Mouse (Mus musculus) left cerebral cortex, adult 18-20 months (tissue): ENCODE results near the gene Scn10a. TPM values are rescaled to one million over a fixed set of nuclear protein-coding genes. Genes with fewer than 3 reads are reported as not detected.

Experiments used
- DNase-seq, 2 experiments: peaks; one replicate each; pipeline ENCODE4 v3.0.0; 2021 to 2022; ENCODE audit warnings: low spot score in 2 of 2, mixed read lengths in 1 of 2
- total RNA-seq, 2 experiments: library from RNA; stranded (reverse); gene quantifications; 2 replicates each; pipeline ENCODE4 v1.2.3; 2021

The Scn10a gene
- total RNA-seq, 2 experiments from 2014 or later, result 0.21 to 0.23 TPM

GRCm38 (mm10) chr9:119578311-119578635, 140.8 kb downstream of the Scn10a start:
- no peak for DNase-seq

- DNase-seq, result peak; percentile 60 to 64
These were observed 142.1 kb downstream of the Scn10a start for GRCm38 (mm10) chr9:119576977-119577376.

GRCm38 (mm10) chr9:119575732-119576131, 143.4 kb downstream of the Scn10a start:
- no peak for DNase-seq

GRCm38 (mm10) chr9:119574366-119574765, 144.8 kb downstream of the Scn10a start:
- no peak for DNase-seq

GRCm38 (mm10) chr9:119573009-119573408, 146.1 kb downstream of the Scn10a start:
- no peak for DNase-seq

- DNase-seq, result no peak
These were observed 147.7 kb downstream of the Scn10a start for GRCm38 (mm10) chr9:119571411-119571888.

- no peak for DNase-seq
These were observed 148.5 kb downstream of the Scn10a start for GRCm38 (mm10) chr9:119570652-119571051.

GRCm38 (mm10) chr9:119568732-119569131, 150.4 kb downstream of the Scn10a start:
- DNase-seq, result no peak

GRCm38 (mm10) chr9:119567800-119568199, 151.3 kb downstream of the Scn10a start:
- DNase-seq, result no peak

- DNase-seq, result no peak
These were observed 152.9 kb downstream of the Scn10a start for GRCm38 (mm10) chr9:119566214-119566613.

GRCm38 (mm10) chr9:119564803-119565202, 154.3 kb downstream of the Scn10a start:
- no peak for DNase-seq

GRCm38 (mm10) chr9:119563617-119564016, 155.5 kb downstream of the Scn10a start:
- DNase-seq, result no peak

- no peak for DNase-seq
These were observed 156.9 kb downstream of the Scn10a start for GRCm38 (mm10) chr9:119562256-119562655.

- DNase-seq, result no peak
These were observed 157.4 kb downstream of the Scn10a start for GRCm38 (mm10) chr9:119561746-119562145.

GRCm38 (mm10) chr9:119559537-119560276, 159.4 kb downstream of the Scn10a start:
- no peak for DNase-seq

Other genes with a start within 250 kb of the Scn10a start
- 1 to 10 TPM; 5.0 to 5.4 TPM for gene Scn5a, start 140.3 kb downstream of the Scn10a start, total RNA-seq
- gene Scn11a, start 106.1 kb upstream of the Scn10a start, total RNA-seq, result under 1 TPM; 0.19 to 0.26 TPM
- 10 to 100 TPM; 76.0 to 76.9 TPM for gene Wdr48, start 175.6 kb upstream of the Scn10a start, total RNA-seq
- gene Gorasp1, start 218.2 kb upstream of the Scn10a start, total RNA-seq, result 10 to 100 TPM; 37.1 to 38.2 TPM
- under 1 TPM; 0.19 to 0.49 TPM for gene Ttc21a, start 218.3 kb upstream of the Scn10a start, total RNA-seq